Mouse (Mus musculus) ES-E14 (cell line): Measurements from ENCODE around the gene Grhl3. TPM values are rescaled to one million over a fixed set of nuclear protein-coding genes. Genes with fewer than 3 reads are reported as not detected.

ENCODE experiments used
- DNase-seq: peaks from one replicate; pipeline ENCODE4 v3.0.0-alpha.2; 2013; ENCODE audit warnings: low read depth, low spot score
- H3K27ac ChIP-seq: 2 replicates; pipeline ENCODE4 v1.5.1; 2012; ENCODE audit warnings: low read depth, mild to moderate bottlenecking, low read length, moderate library complexity, mixed read lengths; ENCODE audit not compliant: poor library complexity, insufficient read depth, severe bottlenecking
- H3K36me3 ChIP-seq: 2 replicates; pipeline ENCODE4 v1.6.1; 2012; ENCODE audit warnings: mild to moderate bottlenecking, low read length, moderate library complexity, mixed read lengths; ENCODE audit not compliant: control insufficient read depth, poor library complexity, insufficient read depth, severe bottlenecking
- H3K4me1 ChIP-seq, 2 experiments: fragments of 150-350 bp in 1 of 2; sonication (generic) in 1 of 2; 2 replicates each; pipeline ENCODE4 v1.6.1; 2012; ENCODE audit warnings: low read length in 2 of 2, mild to moderate bottlenecking in 1 of 2, mixed read lengths in 1 of 2; ENCODE audit not compliant: control insufficient read depth in 2 of 2, insufficient read depth in 2 of 2, poor library complexity in 1 of 2
- H3K4me3 ChIP-seq, 2 experiments: fragments of 150-350 bp in 1 of 2; sonication (generic) in 1 of 2; 2 replicates each; pipeline ENCODE4 v1.5.1; 2012; ENCODE audit warnings: low read length in 2 of 2, low read depth in 1 of 2, mild to moderate bottlenecking in 1 of 2, mixed read lengths in 1 of 2; ENCODE audit not compliant: insufficient read depth in 1 of 2, poor library complexity in 1 of 2, severe bottlenecking in 1 of 2
- H3K9ac ChIP-seq: 2 replicates; pipeline ENCODE4 v1.6.1; 2012; ENCODE audit warnings: low read depth, mild to moderate bottlenecking, low read length, mixed read lengths; ENCODE audit not compliant: poor library complexity, insufficient read depth, severe bottlenecking
- H3K9me3 ChIP-seq: fragments of 150-350 bp; sonication (generic); 2 replicates; pipeline ENCODE4 v1.6.1; 2012; ENCODE audit warnings: low read depth, mild to moderate bottlenecking, low read length; ENCODE audit not compliant: control insufficient read depth, insufficient read depth
- CHD2 ChIP-seq: IDR thresholded peaks from 2 replicates; pipeline ENCODE4 v1.6.1; 2014; ENCODE audit warnings: mild to moderate bottlenecking, low read depth, low read length, inconsistent platforms
- HCFC1 ChIP-seq: IDR thresholded peaks from 2 replicates; pipeline ENCODE4 v1.6.1; 2012; ENCODE audit warnings: low read length, inconsistent platforms, borderline replicate concordance; ENCODE audit not compliant: insufficient read depth
- MAFK ChIP-seq: IDR thresholded peaks from 2 replicates; pipeline ENCODE4 v1.6.1; 2014; ENCODE audit warnings: mild to moderate bottlenecking, low read depth, low read length, inconsistent platforms; ENCODE audit not compliant: insufficient read depth
- ZC3H11A ChIP-seq: IDR thresholded peaks from 2 replicates; pipeline ENCODE4 v1.6.1; 2012; ENCODE audit warnings: low read depth, mild to moderate bottlenecking, inconsistent platforms, low read length, borderline replicate concordance
- ZNF384 ChIP-seq: IDR thresholded peaks from 2 replicates; pipeline ENCODE4 v1.6.1; 2012; ENCODE audit warnings: low read depth, low read length, inconsistent platforms
- in situ Hi-C, 2 experiments: fragments of 600-800 bp; cut with MboI; formaldehyde crosslinking; loops; one replicate each; pipeline ENCODE4 v1.15.1; 2025; ENCODE audit warnings: low sequenced_read_pairs in 2 of 2, inconsistent platforms in 1 of 2; ENCODE audit not compliant: unreplicated experiment in 2 of 2
- total RNA-seq: library from RNA; depleted of rRNA; stranded (reverse); fragments of 300-350 nt; gene quantifications from 2 replicates; pipeline ENCODE4 v1.2.3, GENCODE M21; 2012

The Grhl3 gene
- total RNA-seq, 1 experiment, result 6.7 TPM

DNA sequence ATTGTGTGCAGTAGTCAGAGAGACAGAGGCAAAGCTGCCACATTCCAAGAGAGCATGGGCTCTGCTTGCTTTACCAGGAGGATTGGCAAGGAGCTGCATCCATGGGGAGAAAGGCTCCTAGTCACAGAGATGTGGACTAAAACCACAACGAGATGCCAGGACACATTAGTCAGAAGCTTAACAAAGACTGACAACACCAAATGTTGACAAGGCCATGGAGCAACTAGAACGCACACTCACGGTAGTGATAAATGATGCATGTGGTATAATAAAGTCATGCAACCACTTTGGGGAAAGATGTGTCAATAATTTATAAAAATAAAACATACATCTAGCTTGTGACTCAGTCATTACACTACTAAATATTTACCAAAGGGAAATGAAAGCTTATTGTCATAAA, 28.1 kb upstream of the Grhl3 start:
- H3K9ac ChIP-seq, result no peak overlapping the region
- no peak overlapping the region for H3K27ac ChIP-seq
- TF ChIP-seq ZNF384 (no peak), HCFC1 (no peak), CHD2 (no peak), MAFK (no peak), ZC3H11A (no peak)
- no peaks in the 10 kb centered on the region for H3K36me3 ChIP-seq
- no peak for DNase-seq
- no peak overlapping the region for H3K4me3 ChIP-seq
- H3K9me3 ChIP-seq, result no peaks in the 10 kb centered on the region
- H3K4me1 ChIP-seq, result peaks cover 8 to 28% of the 10 kb centered on the region in 2 experiments; a peak in 3 of 4 replicates
- in situ Hi-C loops, result no loop called here

DNA sequence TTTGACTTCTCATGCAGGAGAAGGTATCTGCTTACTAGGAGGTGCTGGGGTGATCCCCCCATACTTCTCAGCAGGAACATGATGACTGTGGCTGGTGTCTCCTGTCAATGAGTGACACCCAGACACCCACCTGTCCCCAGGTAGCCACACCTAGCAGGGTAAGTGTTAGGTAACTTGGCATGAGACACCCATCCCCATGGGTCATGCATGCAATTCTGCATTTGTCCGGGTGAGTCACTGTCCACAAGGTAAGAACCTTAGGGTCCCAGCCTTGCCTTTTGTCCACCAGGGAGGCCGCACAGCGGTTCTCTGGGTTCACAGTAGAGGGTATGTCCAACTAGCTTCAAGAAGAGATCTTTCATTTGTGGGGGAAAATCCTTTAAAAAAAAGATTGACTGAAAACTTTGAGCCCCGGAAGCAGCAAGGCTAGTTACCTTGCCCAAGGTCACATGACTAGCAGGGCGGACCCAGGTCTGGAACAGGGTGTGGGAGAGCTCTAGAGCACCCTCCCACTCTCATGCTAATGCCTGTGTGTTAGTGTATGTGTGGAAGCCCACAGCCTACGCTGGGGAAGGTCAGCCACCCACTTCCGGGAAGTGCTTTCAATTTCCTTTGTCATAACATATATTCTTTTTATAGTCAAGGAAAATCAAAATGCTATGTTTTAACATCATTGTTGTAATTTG, 26.2 kb upstream of the Grhl3 start:
- no peak overlapping the region for H3K9ac ChIP-seq
- no peaks in the 10 kb centered on the region for H3K9me3 ChIP-seq
- H3K36me3 ChIP-seq, result no peaks in the 10 kb centered on the region
- peak overlapping the region; percentile 53 for H3K27ac ChIP-seq
- H3K4me1 ChIP-seq, result peaks cover 8 to 30% of the 10 kb centered on the region in 2 experiments; a peak in 3 of 4 replicates
- in situ Hi-C loops, result no loop called here
- no peak overlapping the region for H3K4me3 ChIP-seq
- no peak for TF ChIP-seq HCFC1
- no peak for TF ChIP-seq ZNF384
- TF ChIP-seq MAFK, result no peak
- TF ChIP-seq ZC3H11A, result no peak
- TF ChIP-seq CHD2, result no peak
- no peak for DNase-seq

DNA sequence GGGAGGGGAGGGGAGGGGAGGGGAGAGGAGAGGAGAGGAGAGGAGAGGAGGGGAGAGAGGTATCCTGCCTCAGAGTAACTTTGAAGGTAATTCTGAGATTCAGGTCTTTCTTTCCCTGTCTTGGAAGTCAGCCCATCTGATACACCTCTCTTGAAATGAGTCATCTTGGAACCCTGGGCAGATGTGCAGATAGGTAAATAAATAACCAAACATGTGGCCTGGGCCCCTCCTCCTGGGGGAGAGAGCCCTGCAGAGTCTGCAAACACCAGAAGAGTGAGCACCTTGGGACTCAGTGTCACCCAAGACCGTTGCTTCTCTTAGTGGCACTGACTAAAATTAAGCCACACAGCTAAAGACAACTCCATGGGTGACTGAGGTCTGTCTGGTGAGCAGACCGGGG, 25.6 kb upstream of the Grhl3 start:
- in situ Hi-C loops, result no loop called here
- no peak overlapping the region for H3K9ac ChIP-seq
- no peak for TF ChIP-seq ZNF384

DNA sequence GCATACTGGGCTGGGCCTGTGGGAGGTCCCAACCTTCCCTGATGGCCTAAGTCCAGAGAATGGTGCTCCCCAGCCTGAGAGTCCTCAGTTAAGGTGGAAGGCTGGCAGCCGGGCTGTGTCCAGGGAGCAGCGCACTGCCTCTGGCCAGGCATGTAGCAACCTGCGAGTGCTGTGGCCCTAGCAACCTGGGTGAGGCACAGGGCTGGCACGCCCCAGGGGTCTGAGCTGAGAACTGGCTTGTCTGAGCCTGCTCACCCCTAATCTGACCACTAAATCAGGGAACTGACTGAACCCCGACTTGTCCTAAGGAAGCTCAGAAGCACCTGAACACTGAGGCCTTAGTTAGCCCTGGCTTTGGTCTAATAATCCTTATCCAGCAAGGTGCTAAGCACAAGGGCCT, 24.1 kb upstream of the Grhl3 start:
- Histone ChIP-seq H3K9me3 (no peaks in the 10 kb centered on the region), H3K4me3 (no peak overlapping the region), H3K27ac (0 out of 2 replicates have a peak overlapping the region, but pooled peaks have one; percentile 33), H3K4me1 (peaks cover 8 to 22% of the 10 kb centered on the region in 2 experiments; a peak in 3 of 4 replicates), H3K9ac (peak overlapping the region; percentile 5; the same call in 1 of the 2 replicates), H3K36me3 (no peaks in the 10 kb centered on the region)
- in situ Hi-C loops, result no loop called here
- no peak for TF ChIP-seq ZC3H11A
- no peak for TF ChIP-seq ZNF384
- no peak for TF ChIP-seq CHD2
- TF ChIP-seq MAFK, result no peak
- no peak for TF ChIP-seq HCFC1
- no peak for DNase-seq

More for the DNA sequence above, 25.6 kb upstream of the Grhl3 start:
- Histone ChIP-seq H3K27ac (peak overlapping the region; percentile 17; the same call in 1 of the 2 replicates), H3K9me3 (no peaks in the 10 kb centered on the region), H3K4me1 (peaks cover 8 to 26% of the 10 kb centered on the region in 2 experiments; a peak in 3 of 4 replicates), H3K36me3 (no peaks in the 10 kb centered on the region), H3K4me3 (no peak overlapping the region)
- no peak for DNase-seq
